Mouse (Mus musculus) midbrain, embryonic 14.5 days (tissue): ENCODE data around the gene Klhl42. TPM values are rescaled to one million over a fixed set of nuclear protein-coding genes. Genes with fewer than 3 reads are reported as not detected.

Experiments
- ATAC-seq: fragments of 200-750 bp; cut with Nextera tagmentation; 2 replicates; pipeline ENCODE4 v1.8.0; 2017; ENCODE audit warnings: moderate number of reproducible peaks, moderate library complexity; ENCODE audit not compliant: low FRiP score, low TSS enrichment
- DNase-seq: peaks from one replicate; pipeline ENCODE4 v3.0.0-alpha.2; 2015
- H3K27ac ChIP-seq: fragments of 300-500 bp; sonication (generic); replicated peaks from 2 replicates; pipeline ENCODE4 v1.5.1; 2014; ENCODE audit warnings: mild to moderate bottlenecking, low read depth, low read length, moderate library complexity
- H3K27me3 ChIP-seq: fragments of 300-500 bp; sonication (generic); 2 replicates; pipeline ENCODE4 v1.6.1; 2014; ENCODE audit warnings: low read length, control low read depth, mixed read lengths; ENCODE audit not compliant: control insufficient read depth, insufficient read depth
- H3K36me3 ChIP-seq: fragments of 300-500 bp; sonication (generic); 2 replicates; pipeline ENCODE4 v1.6.1; 2014; ENCODE audit warnings: low read length, control low read depth; ENCODE audit not compliant: control insufficient read depth, insufficient read depth
- H3K4me1 ChIP-seq: fragments of 300-500 bp; sonication (generic); 2 replicates; pipeline ENCODE4 v1.6.1; 2014; ENCODE audit warnings: mild to moderate bottlenecking, antibody characterized with exemption, low read length, control low read depth; ENCODE audit not compliant: control insufficient read depth, insufficient read depth
- H3K4me2 ChIP-seq: fragments of 300-500 bp; sonication (generic); 2 replicates; pipeline ENCODE4 v1.6.1; 2014; ENCODE audit warnings: mild to moderate bottlenecking, low read length, moderate library complexity
- H3K4me3 ChIP-seq: fragments of 300-500 bp; sonication (generic); replicated peaks from 2 replicates; pipeline ENCODE4 v1.5.1; 2014; ENCODE audit warnings: low read depth, low read length
- H3K9ac ChIP-seq: fragments of 300-500 bp; sonication (generic); replicated peaks from 2 replicates; pipeline ENCODE4 v1.6.1; 2014; ENCODE audit warnings: mild to moderate bottlenecking, low read length, moderate library complexity
- H3K9me3 ChIP-seq: fragments of 300-500 bp; sonication (generic); 2 replicates; pipeline ENCODE4 v1.6.1; 2016; ENCODE audit warnings: low read length, control low read depth, mixed read lengths; ENCODE audit not compliant: control insufficient read depth
- WGBS: fragments of 180-500 bp; shearing (Covaris S2); extraction: QIAGEN DNeasy Blood & Tissue Kit; methylation state at CpG from one replicate; pipeline ENCODE4 v1.1.7; 2014; 5-methylcytosine and 5-hydroxymethylcytosine counted together
- polyA plus RNA-seq: library from polyadenylated mRNA; unstranded; fragments of >200 nt; fragmentation: Nextera tagmentation; extraction: Ambion mirVana; gene quantifications from 2 replicates; pipeline ENCODE4 v1.2.1, GENCODE M21; 2014

Klhl42 gene
- polyA plus RNA-seq, 1 experiment from 2014 or later: 8.9 TPM

DNA sequence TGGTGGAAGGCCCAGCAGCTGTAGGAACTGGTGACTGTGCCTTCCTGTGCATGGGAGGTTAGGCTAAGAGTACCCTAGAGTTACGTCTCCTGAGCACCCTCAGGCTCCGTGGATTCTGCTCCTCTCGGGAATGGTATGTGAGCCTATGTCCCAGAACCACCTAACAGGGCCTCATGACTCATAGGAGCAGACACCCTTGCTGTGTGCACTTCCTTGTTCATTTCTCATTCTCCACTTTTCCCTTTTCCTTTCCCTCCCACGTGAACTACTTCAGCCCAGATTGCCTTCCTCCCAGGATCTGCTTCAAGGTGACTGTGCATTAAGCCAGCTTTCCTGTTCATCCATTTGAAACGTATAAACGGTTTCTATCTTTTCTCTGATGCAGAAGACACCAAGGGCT, 59.9 kb downstream of the Klhl42 start:
- DNase-seq (no peak), ATAC-seq (no peak)
- Histone ChIP-seq H3K4me2 (no peak overlapping the region), H3K27ac (no peak overlapping the region), H3K27me3 (no peaks in the 10 kb centered on the region), H3K36me3 (no peaks in the 10 kb centered on the region), H3K9me3 (no peaks in the 10 kb centered on the region), H3K9ac (no peak overlapping the region), H3K4me3 (no peak overlapping the region), H3K4me1 (no peaks in the 10 kb centered on the region)
- WGBS: 89% methylated on average over 6 of the region's 6 CpGs

DNA sequence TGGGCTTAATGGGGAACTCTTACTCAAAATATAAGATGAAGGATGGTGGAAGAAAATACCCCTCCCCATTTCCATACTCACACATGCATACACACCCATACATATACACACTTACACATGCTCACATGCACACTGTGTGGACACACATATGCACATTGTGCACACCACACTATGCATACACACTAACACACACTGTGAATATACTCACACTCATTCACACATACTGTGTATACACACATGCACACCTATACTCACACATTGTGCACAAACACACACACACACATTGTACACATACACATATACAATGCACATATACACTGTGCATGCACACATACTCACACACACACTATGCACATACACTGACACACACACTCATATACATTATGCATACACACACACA, 60.7 kb downstream of the Klhl42 start:
- no peak for ATAC-seq
- Histone ChIP-seq H3K36me3 (no peaks in the 10 kb centered on the region), H3K9me3 (no peaks in the 10 kb centered on the region), H3K27ac (no peak overlapping the region), H3K4me3 (no peak overlapping the region), H3K4me2 (no peak overlapping the region), H3K27me3 (no peaks in the 10 kb centered on the region), H3K4me1 (no peaks in the 10 kb centered on the region), H3K9ac (no peak overlapping the region)
- no peak for DNase-seq

DNA sequence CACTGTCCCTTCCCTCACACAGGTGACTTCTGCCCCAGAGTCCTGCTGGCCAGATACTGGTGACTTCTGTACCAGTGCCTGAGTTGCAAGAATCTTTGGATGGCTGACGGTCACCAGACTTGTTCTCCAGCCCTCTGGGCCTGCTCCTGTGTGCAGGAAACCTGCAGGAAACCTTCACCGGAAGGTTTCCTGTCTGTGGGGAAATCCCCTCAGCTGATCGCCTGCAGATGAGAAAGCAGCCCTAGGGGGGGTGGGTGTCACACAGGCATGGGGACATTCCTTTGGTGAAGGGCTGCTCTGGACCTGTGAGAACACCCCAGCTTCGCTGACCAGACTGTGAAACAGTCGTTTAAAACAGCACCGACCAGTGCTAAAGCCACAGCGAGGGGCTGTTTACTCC, 63.9 kb downstream of the Klhl42 start:
- no peaks in the 10 kb centered on the region for H3K4me1 ChIP-seq
- no peak overlapping the region for H3K4me2 ChIP-seq
- H3K9me3 ChIP-seq: no peaks in the 10 kb centered on the region
- ATAC-seq (no peak), DNase-seq (no peak)
- no peak overlapping the region for H3K4me3 ChIP-seq
- H3K36me3 ChIP-seq: no peaks in the 10 kb centered on the region
- no peaks in the 10 kb centered on the region for H3K27me3 ChIP-seq
- H3K9ac ChIP-seq: no peak overlapping the region
- 86% methylated on average over 7 of the region's 7 CpGs for WGBS
- H3K27ac ChIP-seq: no peak overlapping the region

DNA sequence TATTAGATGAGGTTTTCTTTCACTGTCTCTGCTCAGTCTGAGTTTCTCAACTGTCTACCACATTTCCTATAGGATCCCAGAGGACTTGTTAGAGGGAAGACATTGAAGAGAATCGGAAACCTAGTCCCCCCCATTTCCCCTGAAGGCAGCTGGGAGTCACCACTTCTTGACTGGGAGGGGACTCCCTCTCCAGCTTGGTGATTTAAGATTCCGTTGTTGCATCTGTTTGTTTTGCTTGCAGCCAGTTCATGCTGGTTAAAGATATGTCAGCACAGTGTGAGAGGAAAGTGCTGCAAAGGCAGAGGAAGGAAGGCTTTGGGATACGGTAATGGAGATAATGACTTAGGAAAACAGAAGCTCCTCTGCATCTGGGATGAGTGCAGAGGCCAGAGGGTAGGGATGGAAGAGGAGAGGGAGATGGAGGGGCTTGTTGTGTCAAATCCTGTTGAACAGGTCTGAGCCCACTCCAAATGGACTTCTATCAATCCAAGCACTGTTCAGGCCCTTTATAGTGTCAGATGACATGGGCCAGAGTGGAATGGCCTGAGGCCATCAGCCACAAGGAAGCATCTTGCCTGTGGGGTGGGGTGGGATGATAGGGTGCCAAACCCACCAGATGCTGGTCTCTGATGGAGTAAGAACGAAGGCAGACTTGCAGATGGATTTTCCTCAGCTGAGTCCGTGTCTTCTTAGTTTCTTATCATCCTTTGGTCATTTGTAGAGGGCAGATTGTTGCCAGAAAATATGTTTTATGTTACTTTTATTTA, 70.8 kb downstream of the Klhl42 start:
- ATAC-seq (no peak), DNase-seq (peak; percentile 16)
- H3K4me1 ChIP-seq: no peaks in the 10 kb centered on the region
- H3K27me3 ChIP-seq: no peaks in the 10 kb centered on the region
- H3K36me3 ChIP-seq: no peaks in the 10 kb centered on the region
- 72% methylated on average over 5 of the region's 5 CpGs for WGBS
- no peak overlapping the region for H3K27ac ChIP-seq
- no peaks in the 10 kb centered on the region for H3K9me3 ChIP-seq
- no peak overlapping the region for H3K4me2 ChIP-seq
- H3K4me3 ChIP-seq: no peak overlapping the region
- H3K9ac ChIP-seq: no peak overlapping the region

Other genes with a start within 250 kb of the Klhl42 start
- not detected in 2 replicates for gene Smco2, start 241.3 kb upstream of the Klhl42 start, polyA plus RNA-seq
- gene Ppfibp1, start 202.9 kb upstream of the Klhl42 start, polyA plus RNA-seq: 9.2 and 13.4 TPM in 2 replicates
- not detected in 2 replicates for gene 1700034J05Rik, start 137.0 kb upstream of the Klhl42 start, polyA plus RNA-seq
- gene Rep15, start 58.8 kb upstream of the Klhl42 start, polyA plus RNA-seq: 0.62 and 0.98 TPM in 2 replicates
- 72.1 and 83.0 TPM in 2 replicates for gene Mrps35, start 48.6 kb upstream of the Klhl42 start, polyA plus RNA-seq
- 0.19 and 0.66 TPM in 2 replicates for gene Mansc4, start 4.3 kb upstream of the Klhl42 start, polyA plus RNA-seq
- 0.30 and 0.58 TPM in 2 replicates for gene Pthlh, start 172.8 kb downstream of the Klhl42 start, polyA plus RNA-seq